Mouse (Mus musculus) small intestine, adult 2 months (tissue): Measurements from ENCODE around the gene Gm20458. TPM values are rescaled to one million over a fixed set of nuclear protein-coding genes. Genes with fewer than 3 reads are reported as not detected.

Experiments
- H3K27ac ChIP-seq: fragments of 200-500 bp; 2 replicates; pipeline ENCODE4 v1.5.1; 2012; ENCODE audit warnings: low read depth, low read length, control low read depth, inconsistent platforms; ENCODE audit not compliant: insufficient read depth
- H3K27me3 ChIP-seq: fragments of 200-500 bp; 2 replicates; pipeline ENCODE4 v1.6.1; 2012; ENCODE audit warnings: mild to moderate bottlenecking, moderate library complexity, low read length, inconsistent platforms; ENCODE audit not compliant: control insufficient read depth, insufficient read depth
- H3K36me3 ChIP-seq: fragments of 200-500 bp; 2 replicates; pipeline ENCODE4 v1.6.1; 2012; ENCODE audit warnings: mild to moderate bottlenecking, low read length, control low read depth, inconsistent platforms; ENCODE audit not compliant: control insufficient read depth, insufficient read depth
- H3K4me1 ChIP-seq: fragments of 200-500 bp; 2 replicates; pipeline ENCODE4 v1.6.1; 2012; ENCODE audit warnings: low read length, inconsistent platforms, mixed read lengths; ENCODE audit not compliant: control insufficient read depth, insufficient read depth, insufficient read length
- H3K4me3 ChIP-seq: fragments of 200-500 bp; 2 replicates; pipeline ENCODE4 v1.5.1; 2012; ENCODE audit warnings: low read depth, mild to moderate bottlenecking, control low read depth, inconsistent platforms, low read length, moderate library complexity
- CTCF ChIP-seq: fragments of 200-500 bp; IDR thresholded peaks from 2 replicates; pipeline ENCODE4 v1.5.1; 2012; ENCODE audit warnings: low read depth, mild to moderate bottlenecking, control low read depth, inconsistent platforms, low read length, moderate library complexity, mixed read lengths; ENCODE audit not compliant: insufficient replicate concordance, insufficient read length; ENCODE audit errors: extremely low read depth
- POLR2A ChIP-seq: fragments of 200-500 bp; IDR thresholded peaks from 2 replicates; pipeline ENCODE4 v1.6.1; 2012; ENCODE audit warnings: low read depth, mild to moderate bottlenecking, control low read depth, inconsistent platforms, low read length, moderate library complexity
- WGBS: fragments of 180-500 bp; shearing (Covaris S2); methylation state at CpG from one replicate; pipeline ENCODE4 v1.1.7; 2018; 5-methylcytosine and 5-hydroxymethylcytosine counted together
- polyA plus RNA-seq: library from polyadenylated mRNA; depleted of rRNA; stranded (reverse); fragments of >200 nt; gene quantifications from 2 replicates; pipeline ENCODE4 v1.2.3, GENCODE M21; 2012

Gm20458 gene
- polyA plus RNA-seq, 1 experiment: 79.8 TPM

DNA sequence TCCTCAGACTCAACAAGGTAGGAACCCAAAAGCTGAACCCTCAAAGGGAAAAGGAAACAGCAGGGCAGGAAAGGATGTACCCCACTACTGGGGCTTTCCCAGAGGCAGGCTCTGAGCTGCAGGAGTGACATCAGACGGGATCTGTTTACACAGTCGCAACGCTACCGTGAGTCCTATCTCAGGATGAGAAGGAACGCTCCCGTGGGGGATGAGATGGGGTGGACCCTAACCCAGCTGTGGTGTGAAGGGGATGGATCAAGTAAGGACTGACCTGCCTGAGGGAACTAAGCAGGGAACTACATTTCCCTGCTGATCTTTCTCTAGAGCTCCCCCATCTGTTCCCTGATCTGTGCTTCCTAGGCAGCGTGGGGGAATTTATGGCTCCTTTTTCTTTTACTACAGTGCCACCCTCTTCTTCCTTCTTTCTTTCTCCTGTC, 3.9 kb upstream of the Gm20458 start, which contains the start of gene Sys1:
Sys1 (plus strand) TSS at position 101 of the 437 bp plus-strand sequence.
- Histone ChIP-seq H3K4me1 (peaks cover 30% of the 10 kb centered on the region; the same call in 1 of the 2 replicates), H3K4me3 (peak within 1 kb of the TSS; percentile 32), H3K36me3 (no peaks in the 10 kb centered on the region), H3K27me3 (no peaks in the 10 kb centered on the region), H3K27ac (peak within 1 kb of the TSS; percentile 76)
- 2% methylated on average over 7 of the region's 7 CpGs for WGBS
- TF ChIP-seq CTCF (no peak), POLR2A (no peak)

DNA sequence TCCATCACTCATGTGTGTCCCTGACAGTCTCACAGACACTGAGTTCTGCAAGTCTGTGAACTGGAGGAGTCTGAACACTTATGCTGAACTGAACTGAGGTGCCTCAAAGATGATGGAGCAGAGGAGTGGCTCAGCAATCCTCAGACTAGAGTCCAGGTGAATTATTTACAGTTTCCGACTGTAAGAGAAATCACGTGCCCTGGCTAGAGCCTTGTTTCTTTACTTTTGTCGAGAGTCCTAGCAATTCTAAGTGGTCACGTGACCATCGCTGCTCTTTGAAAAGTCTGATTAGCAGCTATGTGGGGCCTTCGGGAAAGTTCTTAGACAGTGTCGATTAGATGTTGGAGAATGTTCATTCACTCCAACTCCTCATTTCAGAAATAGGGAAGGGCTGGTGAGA, 2.8 kb upstream of the Gm20458 start:
- Histone ChIP-seq H3K36me3 (no peaks in the 10 kb centered on the region), H3K4me1 (peaks cover 30% of the 10 kb centered on the region; the same call in 1 of the 2 replicates), H3K27me3 (no peaks in the 10 kb centered on the region), H3K27ac (peak overlapping the region; percentile 76), H3K4me3 (0 out of 2 replicates have a peak overlapping the region, but pooled peaks have one; percentile 0)
- WGBS: 16% methylated on average over 7 of the region's 7 CpGs
- TF ChIP-seq CTCF: no peak
- TF ChIP-seq POLR2A: no peak

DNA sequence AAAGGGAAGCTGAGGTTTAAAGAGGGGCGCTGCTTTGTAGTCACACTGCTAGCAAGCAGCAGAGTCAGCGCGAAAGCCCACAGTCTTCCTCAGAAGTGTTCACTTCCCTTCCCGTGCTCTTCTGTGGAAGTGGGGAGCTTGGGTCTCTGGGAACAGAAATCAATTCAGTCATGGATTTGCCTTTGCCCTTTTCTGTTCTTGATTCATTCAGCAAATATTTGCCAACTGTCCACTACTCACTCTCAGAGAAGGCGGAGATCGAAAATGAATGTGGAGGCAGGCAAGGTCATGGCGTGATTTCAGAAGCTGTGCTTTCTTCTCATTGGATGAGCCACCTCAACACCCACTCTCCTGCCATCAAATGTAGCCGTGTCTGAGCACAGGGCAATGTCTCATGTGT, 2.2 kb upstream of the Gm20458 start:
- Histone ChIP-seq H3K27me3 (no peaks in the 10 kb centered on the region), H3K36me3 (peaks cover 5% of the 10 kb centered on the region), H3K4me1 (peaks cover 30% of the 10 kb centered on the region; the same call in 1 of the 2 replicates), H3K27ac (peak overlapping the region; percentile 92), H3K4me3 (peak overlapping the region; percentile 20; the same call in 1 of the 2 replicates)
- WGBS: 16% methylated on average over 8 of the region's 8 CpGs
- TF ChIP-seq CTCF: no peak
- TF ChIP-seq POLR2A: no peak

DNA sequence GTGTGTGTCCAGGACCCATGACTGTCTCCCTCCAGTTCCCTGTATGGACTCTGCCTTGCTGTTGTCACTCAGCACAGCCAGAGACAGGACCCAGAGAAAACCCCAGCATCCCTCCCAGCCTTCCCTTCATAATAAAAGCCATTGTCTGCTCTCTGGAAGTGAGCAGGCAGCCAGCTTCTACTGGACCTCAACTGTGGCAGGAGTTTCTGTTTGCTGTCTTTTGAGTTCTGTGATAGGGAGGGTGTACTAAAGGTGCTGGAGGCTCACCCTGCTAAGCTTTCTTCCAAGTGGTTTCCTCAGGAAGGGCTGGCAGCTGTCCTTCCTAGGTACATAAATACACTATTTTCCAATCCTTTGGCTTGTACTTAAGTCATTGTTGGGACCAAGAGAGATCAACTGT, 4.4 kb downstream of the Gm20458 start:
- Histone ChIP-seq H3K4me1 (peaks cover 6% of the 10 kb centered on the region; the same call in 1 of the 2 replicates), H3K27ac (no peak overlapping the region), H3K36me3 (peaks cover 23% of the 10 kb centered on the region), H3K27me3 (no peaks in the 10 kb centered on the region), H3K4me3 (no peak overlapping the region)
- no peak for TF ChIP-seq POLR2A
- no peak for TF ChIP-seq CTCF

DNA sequence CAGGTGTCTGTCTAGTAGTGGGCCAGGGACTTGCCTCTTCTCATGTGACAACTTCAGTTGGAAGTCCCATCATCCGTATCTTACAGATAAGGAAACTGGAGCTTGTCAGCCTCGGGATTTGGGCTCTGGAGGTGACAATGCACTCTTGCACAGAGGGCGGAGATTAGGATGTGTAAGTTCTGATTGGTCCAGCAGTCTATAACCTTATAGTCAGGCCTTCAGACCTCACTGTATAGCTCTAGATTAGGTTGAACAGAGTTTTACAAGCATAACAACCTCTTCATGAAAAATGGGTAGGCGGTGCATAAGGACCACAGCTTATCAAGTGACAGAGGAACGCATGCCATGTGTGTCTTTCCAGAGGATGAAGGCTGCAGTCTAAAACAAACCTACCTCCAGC, 6.0 kb downstream of the Gm20458 start:
- H3K27ac ChIP-seq: no peak overlapping the region
- no peaks in the 10 kb centered on the region for H3K27me3 ChIP-seq
- 73% methylated on average over 5 of the region's 5 CpGs for WGBS
- H3K4me1 ChIP-seq: peaks cover 9% of the 10 kb centered on the region; the same call in 1 of the 2 replicates
- H3K36me3 ChIP-seq: peaks cover 23% of the 10 kb centered on the region
- TF ChIP-seq POLR2A (no peak), CTCF (no peak)
- H3K4me3 ChIP-seq: no peak overlapping the region

DNA sequence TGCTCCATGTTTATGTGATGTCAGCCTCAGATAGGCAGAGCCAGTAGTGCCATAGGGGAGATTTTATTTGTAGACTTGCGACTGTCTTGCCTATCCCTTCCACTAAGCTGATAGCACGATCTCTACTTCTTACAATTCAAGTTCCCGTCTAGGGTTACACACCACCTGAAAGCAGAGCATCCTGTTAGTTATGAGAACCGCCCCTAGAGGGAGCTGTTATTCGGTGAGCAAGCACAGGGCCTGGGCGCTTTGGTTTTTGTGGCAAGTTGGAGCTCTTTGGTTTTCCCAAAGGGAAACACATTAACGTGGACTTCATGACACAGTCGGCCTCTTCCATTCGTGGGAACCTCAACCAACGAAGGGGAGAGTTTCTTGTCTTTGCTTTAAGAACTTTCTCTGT, 9.5 kb downstream of the Gm20458 start:
- Histone ChIP-seq H3K27me3 (no peaks in the 10 kb centered on the region), H3K4me3 (no peak overlapping the region), H3K36me3 (peaks cover 8% of the 10 kb centered on the region), H3K27ac (no peak overlapping the region), H3K4me1 (peaks cover 11% of the 10 kb centered on the region)
- WGBS: 25% methylated on average over 10 of the region's 10 CpGs
- peak; percentile 77; the same call in 1 of the 2 replicates for TF ChIP-seq CTCF
- TF ChIP-seq POLR2A: no peak

DNA sequence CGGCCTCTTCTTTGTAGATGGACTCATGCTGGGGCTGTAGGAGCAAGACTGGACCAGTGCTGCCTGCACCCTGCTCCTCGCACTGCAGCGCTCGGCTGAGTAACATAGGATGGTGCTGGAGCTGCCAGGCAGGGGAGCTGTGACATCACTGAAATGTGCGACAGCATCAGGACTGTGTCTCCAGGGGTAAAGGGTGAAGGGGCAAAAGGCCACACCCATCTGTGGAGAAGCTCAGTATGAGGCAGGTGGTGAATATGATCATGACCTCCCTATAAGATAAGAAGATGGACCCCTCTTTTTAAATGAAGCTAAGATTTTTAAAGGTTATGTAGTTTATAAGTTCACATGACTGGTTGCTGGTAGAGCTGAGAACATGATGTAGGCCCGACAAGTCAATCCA, 12.9 kb downstream of the Gm20458 start, which contains the start of gene Trp53tg5:
Trp53tg5 (minus strand) TSS at position 101 of the 400 bp plus-strand sequence.
- Histone ChIP-seq H3K27ac (no peak within 1 kb of the TSS), H3K4me3 (no peak within 1 kb of the TSS), H3K27me3 (no peaks in the 10 kb centered on the region), H3K4me1 (peaks cover 11% of the 10 kb centered on the region), H3K36me3 (peaks cover 4% of the 10 kb centered on the region; the same call in 1 of the 2 replicates)
- WGBS: 90% methylated on average over 6 of the region's 6 CpGs
- TF ChIP-seq POLR2A: no peak
